Mouse (Mus musculus): Measurements from ENCODE around the gene Skor1.

Skor1 gene

GRCm38 (mm10) chr9:63091101-63091921 is 57.5 kb downstream of the Skor1 start:
- no peak for DNase-seq (ENCODE audit: low spot score in 2 of 2)

GRCm38 (mm10) chr9:63089141-63089540 is 59.6 kb downstream of the Skor1 start:
- DNase-seq (ENCODE audit: low spot score in 2 of 2): no peak
